Mouse (Mus musculus) gastrocnemius, postnatal 4 days (tissue): ENCODE measurements around the gene Gan. TPM values are rescaled to one million over a fixed set of nuclear protein-coding genes. Genes with fewer than 3 reads are reported as not detected.

ENCODE experiments used
- DNase-seq, 2 experiments: peaks; one replicate each; pipeline ENCODE4 v3.0.0; 2021 to 2022; ENCODE audit warnings: low spot score in 2 of 2, mixed read lengths in 2 of 2
- long read RNA-seq, 2 experiments: library from polyadenylated mRNA; stranded (forward); transcript quantifications; one replicate each; pipeline ENCODE4 v2.0.0; 2021
- total RNA-seq, 2 experiments: library from RNA; stranded (reverse); gene quantifications; 2 replicates each; pipeline ENCODE4 v1.2.3; 2021

Gene Gan
- total RNA-seq, result 1 to 10 TPM; 9.2 to 9.5 TPM
- long read RNA-seq, experiment 1, partial matches to known transcripts, result 0 of 4 reads
- long read RNA-seq, experiment 1, other reads (novel, unspliced or antisense), result 3 of 4 reads
- long read RNA-seq, experiment 2, partial matches to known transcripts, result 0 of 3 reads
- long read RNA-seq, experiment 2, other reads (novel, unspliced or antisense), result 1 of 3 reads

DNA sequence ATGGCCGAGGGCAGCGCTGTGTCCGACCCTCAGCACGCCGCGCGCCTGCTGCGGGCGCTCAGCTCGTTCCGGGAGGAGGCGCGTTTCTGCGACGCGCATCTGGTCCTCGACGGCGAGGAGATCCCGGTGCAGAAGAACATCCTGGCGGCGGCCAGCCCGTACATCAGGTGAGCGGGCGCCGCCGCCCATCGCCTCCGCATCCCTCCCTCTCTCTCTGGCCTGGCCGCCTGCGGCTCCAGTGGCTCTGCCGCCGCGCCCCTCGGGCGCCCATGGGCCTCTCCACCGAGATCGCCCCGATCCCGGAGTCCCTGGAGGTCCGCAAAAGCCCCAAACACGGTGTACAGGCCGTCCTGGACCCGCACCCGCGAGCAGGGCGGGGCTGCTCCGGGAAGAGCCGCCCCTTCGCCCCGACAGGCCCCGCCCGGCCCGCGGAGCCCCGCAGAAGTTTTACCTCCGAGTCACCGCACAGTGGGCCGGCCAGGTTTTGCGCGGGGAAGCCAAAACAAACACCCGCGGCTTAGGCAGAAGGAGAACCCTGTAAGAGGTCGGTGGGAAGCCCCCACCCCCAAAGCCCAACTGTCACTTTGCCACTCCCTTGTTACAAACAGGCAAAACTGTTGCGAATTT is at the start of gene Gan:
Gan (plus strand) TSS at position 1 of the 627 bp plus-strand sequence.
- peak; percentile 42 to 44 for DNase-seq

GRCm38 (mm10) chr8:117109018-117109711 is 48.8 kb upstream of the Gan start:
- DNase-seq, result no peak

- peak in 1 of 2 experiments; percentile 62 for DNase-seq
Observed at GRCm38 (mm10) chr8:117109801-117110390, 48.0 kb upstream of the Gan start.

- no peak for DNase-seq
Observed at GRCm38 (mm10) chr8:117111641-117112040, 46.3 kb upstream of the Gan start.

DNA sequence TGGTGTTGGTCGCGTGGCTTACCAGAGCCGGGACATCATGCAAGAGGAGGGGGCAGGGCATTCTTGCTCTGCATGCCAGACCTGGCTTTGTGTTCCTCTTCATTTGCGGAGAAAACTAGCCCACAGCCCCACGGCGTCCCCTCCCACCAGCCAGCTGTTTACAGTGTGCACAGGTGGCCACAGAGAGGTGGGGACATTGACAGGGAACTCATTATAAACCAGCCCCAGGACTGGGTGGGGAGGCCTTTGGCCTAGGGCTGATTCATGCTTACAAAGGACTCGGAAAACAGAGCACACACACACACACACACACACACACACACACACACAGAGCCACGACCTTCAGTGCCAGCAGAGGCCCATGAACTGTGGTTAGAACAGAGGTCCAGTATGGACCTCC is 45.7 kb upstream of the Gan start:
- no peak for DNase-seq

DNA sequence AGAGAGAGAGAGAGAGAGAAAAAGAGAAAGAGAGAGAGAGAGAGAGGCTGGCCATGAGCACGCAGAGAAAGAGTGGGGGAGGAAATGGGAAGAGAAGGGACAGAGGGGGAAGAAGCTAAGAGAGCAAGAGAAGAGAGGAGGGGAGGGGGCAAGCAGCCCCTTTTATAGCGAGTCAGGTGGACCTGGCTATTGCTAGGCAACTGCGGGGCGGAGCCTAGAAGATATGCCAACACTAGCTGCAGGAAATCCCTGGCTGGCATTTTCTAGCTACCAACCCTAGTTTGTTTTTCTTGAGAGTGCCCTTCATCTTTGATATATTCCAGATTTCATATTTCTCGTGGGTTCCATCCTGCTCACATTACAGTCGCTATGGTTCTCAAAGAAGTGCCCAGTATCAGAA is 42.8 kb upstream of the Gan start:
- DNase-seq, result no peak

DNA sequence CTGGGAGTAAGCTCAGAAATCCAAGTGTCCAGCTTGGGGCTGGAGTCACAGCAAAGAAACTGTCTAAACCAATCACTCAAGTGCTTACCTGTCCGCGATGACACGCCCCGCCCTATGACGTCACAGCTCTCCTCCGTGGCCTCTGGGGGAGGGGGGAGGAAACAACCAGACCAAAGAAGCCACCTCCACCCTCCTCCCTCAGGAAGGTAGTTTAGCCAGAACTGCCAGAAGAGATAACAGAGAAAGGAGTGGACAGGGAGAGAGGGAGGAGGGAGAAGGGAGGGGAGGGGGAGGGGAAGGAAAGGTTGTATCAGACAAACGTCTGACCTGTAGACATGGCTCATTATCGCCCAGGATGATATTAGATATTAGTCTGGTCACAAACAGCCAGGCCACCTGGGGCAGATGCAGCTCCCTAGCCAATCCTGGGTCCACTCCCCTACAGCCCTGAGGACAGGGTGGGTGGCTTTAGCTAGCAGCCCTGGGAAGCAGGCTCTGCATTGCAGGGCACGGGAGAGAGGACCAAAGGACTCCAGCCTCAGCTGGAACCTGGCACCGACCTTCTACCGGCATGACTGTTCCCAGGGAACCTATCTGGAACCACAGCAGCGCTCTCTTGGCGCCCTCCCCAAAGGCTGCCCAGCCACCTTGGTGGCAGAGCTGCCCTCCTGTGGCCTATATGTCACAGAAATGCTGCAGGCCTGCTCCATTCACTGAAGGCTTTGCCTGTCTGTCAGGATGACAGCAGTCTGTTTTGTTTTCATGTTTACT is 42.1 kb upstream of the Gan start:
- no peak for DNase-seq

GRCm38 (mm10) chr8:117116534-117116933 is 41.4 kb upstream of the Gan start:
- DNase-seq, result no peak

GRCm38 (mm10) chr8:117118409-117118808 is 39.5 kb upstream of the Gan start:
- DNase-seq, result no peak

- DNase-seq, result no peak
Observed at GRCm38 (mm10) chr8:117121277-117121676, 36.7 kb upstream of the Gan start.

- no peak for DNase-seq
Observed at GRCm38 (mm10) chr8:117123850-117124633, 33.9 kb upstream of the Gan start.

GRCm38 (mm10) chr8:117125854-117126253 is 32.1 kb upstream of the Gan start:
- no peak for DNase-seq

DNA sequence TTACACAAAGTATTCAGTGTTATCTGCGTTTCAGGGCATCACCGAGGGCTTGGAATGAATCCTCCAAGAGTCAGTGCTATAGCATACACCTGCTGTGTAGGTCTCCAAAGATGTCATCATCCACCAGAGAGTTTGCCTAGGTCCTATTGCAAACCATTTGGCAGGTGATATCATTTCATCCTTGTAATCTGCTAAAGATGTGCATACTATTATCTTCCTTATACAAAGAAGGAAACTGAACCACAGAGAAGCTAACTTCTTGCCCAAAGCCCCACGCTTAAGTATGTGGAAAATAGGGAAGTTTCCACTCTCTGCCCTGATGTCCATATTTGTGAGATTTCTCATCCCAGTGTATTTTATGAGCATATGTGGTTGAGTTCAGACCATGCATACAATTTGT is 31.5 kb upstream of the Gan start:
- no peak for DNase-seq

GRCm38 (mm10) chr8:117127063-117127462 is 30.9 kb upstream of the Gan start:
- no peak for DNase-seq

DNA sequence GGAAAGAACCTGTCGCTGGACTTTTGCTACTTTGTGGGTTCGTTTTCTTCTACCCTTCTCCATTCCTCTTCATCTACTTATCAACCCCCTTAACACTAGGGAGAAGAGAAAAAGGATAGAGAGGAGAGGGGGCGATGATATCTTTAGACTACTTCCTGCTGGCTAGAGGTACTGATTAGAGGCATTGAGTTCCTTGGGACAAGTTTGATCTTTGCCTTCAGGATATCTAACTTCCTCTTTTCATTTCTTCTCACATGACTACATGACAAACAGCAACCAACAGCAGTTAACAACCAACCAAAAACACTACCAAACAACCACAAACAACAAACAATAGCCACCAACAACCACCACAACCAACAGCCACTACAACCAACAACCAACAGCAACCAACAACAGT is 24.2 kb upstream of the Gan start:
- DNase-seq, result no peak

DNA sequence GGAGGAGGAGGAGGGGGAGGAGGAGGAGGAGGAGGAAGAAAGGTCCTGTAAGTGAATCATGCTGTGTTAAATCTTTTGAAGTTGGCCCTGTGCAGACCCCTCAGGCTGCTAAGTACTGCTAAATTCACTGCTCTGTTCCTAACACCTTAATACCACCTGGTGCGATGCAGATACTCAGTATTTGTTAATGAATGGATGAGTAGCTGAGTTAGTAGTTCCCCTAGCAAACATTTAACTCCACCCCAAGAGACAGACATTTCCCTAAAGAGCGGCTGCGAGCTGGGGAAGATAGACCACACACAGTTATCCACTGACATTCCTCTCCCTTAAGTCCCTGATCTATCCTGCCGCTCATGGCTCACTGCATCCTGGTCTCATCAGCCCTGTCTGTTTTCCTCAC is 21.6 kb upstream of the Gan start:
- DNase-seq, result no peak

DNA sequence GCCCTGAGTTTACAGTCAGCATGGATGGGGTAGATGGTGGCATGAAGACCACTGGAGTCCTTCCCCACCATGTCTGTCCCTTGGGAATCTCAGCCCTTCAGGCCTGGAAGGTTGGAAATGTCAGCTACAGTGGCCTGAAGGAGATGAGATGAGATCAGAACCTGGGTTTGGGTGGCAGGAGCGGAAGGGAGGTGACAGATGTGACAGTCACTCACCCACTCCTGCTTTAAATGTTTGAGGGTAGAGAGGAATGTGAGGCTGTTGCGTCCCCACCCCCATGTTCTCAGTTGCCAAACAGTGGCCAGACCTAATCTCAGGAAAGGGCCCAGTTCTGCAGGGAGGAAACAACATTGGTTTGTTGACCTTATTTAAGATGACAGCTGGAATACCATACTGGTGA is 21.2 kb upstream of the Gan start:
- DNase-seq, result no peak

DNA sequence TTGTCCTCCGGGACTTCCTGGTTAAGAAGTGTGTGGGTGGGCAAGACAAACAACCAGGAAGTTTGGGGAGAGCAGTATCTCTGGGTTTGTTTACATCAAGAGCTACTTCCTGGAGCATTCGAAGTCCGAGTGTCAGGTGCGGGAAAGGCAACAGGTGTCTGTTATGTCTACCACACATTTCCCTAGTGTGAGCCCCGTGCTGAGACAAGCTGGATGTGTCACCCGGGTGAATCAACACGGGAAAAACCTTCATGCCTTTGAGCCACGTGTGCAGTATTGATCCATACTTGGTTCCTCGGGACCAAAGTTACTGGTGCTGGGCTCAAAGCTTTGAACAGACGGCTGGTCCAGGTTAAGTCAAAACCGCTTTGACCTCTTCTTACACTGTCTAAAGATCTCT is 20.6 kb upstream of the Gan start:
- DNase-seq, result no peak

- no peak for DNase-seq
Observed at GRCm38 (mm10) chr8:117148520-117148919, 9.4 kb upstream of the Gan start.

- DNase-seq, result no peak
Observed at GRCm38 (mm10) chr8:117156149-117156548, 1.8 kb upstream of the Gan start.
